Mouse (Mus musculus): ENCODE results near the gene Ipo7. TPM values are rescaled to one million over a fixed set of nuclear protein-coding genes. Genes with fewer than 3 reads are reported as not detected.
"Not testable (repeated sequence)": the region's sequence is repeated elsewhere in the genome, so short reads cannot be mapped to it uniquely, and the experiment has no call there.

Ipo7 gene
- polyA plus RNA-seq (2012; ENCODE audit: insufficient read depth, insufficient read length, missing spikeins), result 51.7 and 55.2 TPM in 2 replicates

- Histone ChIP-seq H3K4me3 (ENCODE audit: insufficient read depth, low read length) (peak within 1 kb of the TSS; percentile 100), H3K4me1 (ENCODE audit: control insufficient read depth, insufficient read depth, low read length) (0 out of 2 replicates have a peak, but pooled peaks cover 8% of the 10 kb centered on the region), H3K27ac (ENCODE audit: insufficient read depth, low read depth, low read length) (peak within 1 kb of the TSS; percentile 83)
- no peak for TF ChIP-seq POLR2A (IDR thresholded peaks at IDR 0.05; ENCODE audit: borderline replicate concordance, low read depth, low read length)
- no peak for TF ChIP-seq CTCF (IDR thresholded peaks at IDR 0.05; ENCODE audit: low read depth, low read length)
Measured at GRCm38 (mm10) chr7:110018117-110018630, at the start of gene Ipo7. Gene Ipo7, plus strand, starts transcription at chr7:110018274.

DNA sequence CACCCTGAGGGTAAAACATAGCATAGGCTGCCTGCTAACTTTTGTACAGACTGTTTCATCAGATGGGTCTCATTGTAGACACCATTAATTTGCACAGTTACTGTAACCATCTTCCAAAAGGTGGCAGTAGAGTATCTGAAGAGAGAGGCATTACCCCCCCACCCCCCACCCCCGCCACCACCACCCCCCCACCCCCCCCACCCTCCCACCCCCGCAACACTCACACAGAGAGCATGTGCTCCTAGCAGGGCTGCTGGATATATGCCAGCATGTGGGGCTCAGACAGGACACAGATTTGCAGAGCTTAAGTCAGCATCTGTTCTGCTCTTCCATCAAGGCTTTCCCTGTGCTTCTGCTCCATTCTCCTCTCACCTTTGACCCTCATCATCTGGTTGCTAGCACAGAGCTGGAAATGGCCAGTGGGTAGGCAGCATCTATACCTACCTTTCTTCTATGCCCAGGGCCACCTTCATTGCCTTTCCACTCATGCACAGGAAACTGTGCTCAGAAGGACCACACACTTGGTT lies 49.1 kb upstream of the Ipo7 start:
- TF ChIP-seq CTCF (IDR thresholded peaks at IDR 0.05; ENCODE audit: low read depth, low read length) (no peak), POLR2A (IDR thresholded peaks at IDR 0.05; ENCODE audit: borderline replicate concordance, low read depth, low read length) (no peak)
- Histone ChIP-seq H3K27ac (ENCODE audit: insufficient read depth, low read depth, low read length) (no peak overlapping the region), H3K4me1 (ENCODE audit: control insufficient read depth, insufficient read depth, low read length) (peaks cover 12% of the 10 kb centered on the region), H3K4me3 (ENCODE audit: insufficient read depth, low read length) (no peak overlapping the region)

GRCm38 (mm10) chr7:109969542-109969941 lies 48.5 kb upstream of the Ipo7 start:
- no peak for TF ChIP-seq POLR2A (IDR thresholded peaks at IDR 0.05; ENCODE audit: borderline replicate concordance, low read depth, low read length)
- TF ChIP-seq CTCF (IDR thresholded peaks at IDR 0.05; ENCODE audit: low read depth, low read length), result no peak
- H3K4me3 ChIP-seq (ENCODE audit: insufficient read depth, low read length), result no peak overlapping the region
- no peak overlapping the region for H3K27ac ChIP-seq (ENCODE audit: insufficient read depth, low read depth, low read length)
- peaks cover 12% of the 10 kb centered on the region for H3K4me1 ChIP-seq (ENCODE audit: control insufficient read depth, insufficient read depth, low read length)

- peaks cover 7% of the 10 kb centered on the region for H3K4me1 ChIP-seq (ENCODE audit: control insufficient read depth, insufficient read depth, low read length)
Measured at GRCm38 (mm10) chr7:109975966-109976715, 41.9 kb upstream of the Ipo7 start.

GRCm38 (mm10) chr7:109977131-109977530 lies 40.9 kb upstream of the Ipo7 start:
- TF ChIP-seq CTCF (IDR thresholded peaks at IDR 0.05; ENCODE audit: low read depth, low read length), result 0 out of 2 replicates have a peak, but pooled peaks have one; percentile 22
- H3K4me3 ChIP-seq (ENCODE audit: insufficient read depth, low read length); H3K4me1 ChIP-seq (ENCODE audit: control insufficient read depth, insufficient read depth, low read length): not testable (repeated sequence)
- H3K27ac ChIP-seq (ENCODE audit: insufficient read depth, low read depth, low read length), result peak overlapping the region; percentile 1; the same call in 1 of the 2 replicates

More at GRCm38 (mm10) chr7:109975966-109976715, 41.9 kb upstream of the Ipo7 start:
- no peak for TF ChIP-seq CTCF (IDR thresholded peaks at IDR 0.05; ENCODE audit: low read depth, low read length)
- no peak for TF ChIP-seq POLR2A (IDR thresholded peaks at IDR 0.05; ENCODE audit: borderline replicate concordance, low read depth, low read length)
- Histone ChIP-seq H3K4me3 (ENCODE audit: insufficient read depth, low read length) (no peak overlapping the region), H3K27ac (ENCODE audit: insufficient read depth, low read depth, low read length) (no peak overlapping the region)

- H3K4me1 ChIP-seq (ENCODE audit: control insufficient read depth, insufficient read depth, low read length); H3K4me3 ChIP-seq (ENCODE audit: insufficient read depth, low read length); H3K27ac ChIP-seq (ENCODE audit: insufficient read depth, low read depth, low read length): not testable (repeated sequence)
Measured at GRCm38 (mm10) chr7:109984608-109985007, 33.5 kb upstream of the Ipo7 start.

- peak overlapping the region; percentile 33 for H3K27ac ChIP-seq (ENCODE audit: insufficient read depth, low read depth, low read length)
- TF ChIP-seq CTCF (IDR thresholded peaks at IDR 0.05; ENCODE audit: low read depth, low read length), result no peak
- no peak for TF ChIP-seq POLR2A (IDR thresholded peaks at IDR 0.05; ENCODE audit: borderline replicate concordance, low read depth, low read length)
- peaks cover 2% of the 10 kb centered on the region; the same call in 1 of the 2 replicates for H3K4me1 ChIP-seq (ENCODE audit: control insufficient read depth, insufficient read depth, low read length)
- peak overlapping the region; percentile 83 for H3K4me3 ChIP-seq (ENCODE audit: insufficient read depth, low read length)
Measured at GRCm38 (mm10) chr7:109985661-109986132, 32.4 kb upstream of the Ipo7 start.

GRCm38 (mm10) chr7:109986133-109986669 lies 31.9 kb upstream of the Ipo7 start:
- peak overlapping the region; percentile 50 for H3K27ac ChIP-seq (ENCODE audit: insufficient read depth, low read depth, low read length)

GRCm38 (mm10) chr7:109986775-109987174 lies 31.3 kb upstream of the Ipo7 start, which contains the start of gene Tmem41b:
Gene Tmem41b, minus strand, starts transcription at chr7:109986929.
- H3K27ac ChIP-seq (ENCODE audit: insufficient read depth, low read depth, low read length), result peak within 1 kb of the TSS; percentile 50
- not testable (repeated sequence) for H3K4me1 ChIP-seq (ENCODE audit: control insufficient read depth, insufficient read depth, low read length)
- H3K4me3 ChIP-seq (ENCODE audit: insufficient read depth, low read length), result peak within 1 kb of the TSS; percentile 83

More at GRCm38 (mm10) chr7:109986133-109986669, 31.9 kb upstream of the Ipo7 start:
- H3K4me1 ChIP-seq (ENCODE audit: control insufficient read depth, insufficient read depth, low read length), result peaks cover 3% of the 10 kb centered on the region
- H3K4me3 ChIP-seq (ENCODE audit: insufficient read depth, low read length), result peak overlapping the region; percentile 83
- no peak for TF ChIP-seq POLR2A (IDR thresholded peaks at IDR 0.05; ENCODE audit: borderline replicate concordance, low read depth, low read length)
- TF ChIP-seq CTCF (IDR thresholded peaks at IDR 0.05; ENCODE audit: low read depth, low read length), result no peak

DNA sequence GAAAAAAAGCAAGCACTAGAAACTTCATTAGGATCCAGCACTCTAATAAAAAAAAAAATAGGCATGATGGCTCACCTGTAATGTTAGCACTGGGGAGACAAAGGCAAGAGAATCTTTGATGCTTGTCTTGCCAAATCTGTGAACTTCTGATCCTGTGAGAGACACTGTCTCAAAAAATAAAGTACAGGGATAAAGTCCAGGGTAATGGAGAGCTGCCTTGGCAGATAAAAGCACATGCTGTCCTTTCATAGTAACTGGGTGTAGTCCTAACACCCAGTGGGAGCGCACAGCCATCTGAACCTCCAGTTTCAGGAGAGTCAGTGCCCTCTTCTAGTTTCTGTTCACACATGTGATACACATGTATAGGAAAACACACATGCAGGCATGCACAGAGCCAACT lies 26.8 kb upstream of the Ipo7 start:
- peaks cover 18% of the 10 kb centered on the region for H3K4me1 ChIP-seq (ENCODE audit: control insufficient read depth, insufficient read depth, low read length)
- no peak overlapping the region for H3K27ac ChIP-seq (ENCODE audit: insufficient read depth, low read depth, low read length)
- TF ChIP-seq POLR2A (IDR thresholded peaks at IDR 0.05; ENCODE audit: borderline replicate concordance, low read depth, low read length), result no peak
- TF ChIP-seq CTCF (IDR thresholded peaks at IDR 0.05; ENCODE audit: low read depth, low read length), result no peak
- H3K4me3 ChIP-seq (ENCODE audit: insufficient read depth, low read length), result no peak overlapping the region

All from bone marrow macrophage, adult 2 months (primary cell).